Mouse (Mus musculus) embryonic facial prominence, embryonic 12.5 days (tissue): ENCODE measurements at regions not wholly inside any gene's neighbourhood (a gene's known extent, or its start where the extent isn't known, plus 50 kb on each side); places are given as distances from the start of the nearest gene placed in this dataset.

Source experiments
- ATAC-seq: fragments of 200-750 bp; cut with Nextera tagmentation; 2 replicates; pipeline ENCODE4 v1.8.0; 2017; ENCODE audit not compliant: insufficient number of reproducible peaks, insufficient read depth, low FRiP score, low TSS enrichment
- H3K27ac ChIP-seq: fragments of 300-500 bp; sonication (generic); 2 replicates; pipeline ENCODE4 v1.5.1; 2016; ENCODE audit warnings: mild to moderate bottlenecking
- H3K27me3 ChIP-seq: fragments of 300-500 bp; sonication (generic); 2 replicates; pipeline ENCODE4 v1.6.1; 2016; ENCODE audit warnings: mild to moderate bottlenecking, moderate library complexity
- H3K36me3 ChIP-seq: fragments of 300-500 bp; sonication (generic); 2 replicates; pipeline ENCODE4 v1.6.1; 2016; ENCODE audit warnings: mild to moderate bottlenecking
- H3K4me1 ChIP-seq: fragments of 300-500 bp; sonication (generic); 2 replicates; pipeline ENCODE4 v1.6.1; 2016
- H3K4me2 ChIP-seq: fragments of 300-500 bp; sonication (generic); replicated peaks from 2 replicates; pipeline ENCODE4 v1.6.1; 2016; ENCODE audit warnings: mild to moderate bottlenecking, moderate library complexity
- H3K4me3 ChIP-seq: fragments of 300-500 bp; sonication (generic); 2 replicates; pipeline ENCODE4 v1.5.1; 2016; ENCODE audit warnings: mild to moderate bottlenecking
- H3K9ac ChIP-seq: fragments of 300-500 bp; sonication (generic); 2 replicates; pipeline ENCODE4 v1.6.1; 2016; ENCODE audit warnings: mild to moderate bottlenecking, moderate library complexity
- H3K9me3 ChIP-seq: fragments of 300-500 bp; sonication (generic); 2 replicates; pipeline ENCODE4 v1.6.1; 2016; ENCODE audit warnings: mild to moderate bottlenecking, moderate library complexity
- whole genome bisulfite sequencing: fragments of 180-500 bp; shearing (Covaris S2); methylation state at CpG from one replicate; pipeline ENCODE4 v1.1.7; 2016; 5-methylcytosine and 5-hydroxymethylcytosine counted together

DNA sequence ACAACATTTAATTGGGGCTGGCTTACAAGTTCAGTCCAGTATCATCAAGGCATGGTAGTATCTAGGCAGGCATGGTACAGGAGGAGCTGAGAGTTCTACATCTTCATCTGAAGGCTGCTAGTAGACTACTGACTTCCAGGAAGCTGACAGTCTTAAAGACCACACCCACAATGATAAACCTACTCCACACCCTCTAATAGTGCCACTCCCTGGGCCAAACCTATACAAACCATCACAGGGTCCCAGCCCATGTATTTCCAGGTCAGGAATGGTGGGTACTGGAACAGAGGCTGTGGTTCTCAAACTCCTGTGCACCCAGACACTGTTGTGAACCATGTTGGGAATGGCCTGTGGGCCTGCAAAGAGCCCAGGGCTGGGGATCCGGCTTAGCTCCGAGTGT, 55.2 kb upstream of the Eif4g2 start:
- Histone ChIP-seq H3K4me2 (no peak overlapping the region), H3K9me3 (no peaks in the 10 kb centered on the region), H3K4me3 (no peak overlapping the region), H3K9ac (no peak overlapping the region), H3K4me1 (no peaks in the 10 kb centered on the region), H3K36me3 (no peaks in the 10 kb centered on the region), H3K27me3 (no peaks in the 10 kb centered on the region), H3K27ac (no peak overlapping the region)
- 93% methylated on average over 2 of the region's 2 CpGs for WGBS
- ATAC-seq: no peak

DNA sequence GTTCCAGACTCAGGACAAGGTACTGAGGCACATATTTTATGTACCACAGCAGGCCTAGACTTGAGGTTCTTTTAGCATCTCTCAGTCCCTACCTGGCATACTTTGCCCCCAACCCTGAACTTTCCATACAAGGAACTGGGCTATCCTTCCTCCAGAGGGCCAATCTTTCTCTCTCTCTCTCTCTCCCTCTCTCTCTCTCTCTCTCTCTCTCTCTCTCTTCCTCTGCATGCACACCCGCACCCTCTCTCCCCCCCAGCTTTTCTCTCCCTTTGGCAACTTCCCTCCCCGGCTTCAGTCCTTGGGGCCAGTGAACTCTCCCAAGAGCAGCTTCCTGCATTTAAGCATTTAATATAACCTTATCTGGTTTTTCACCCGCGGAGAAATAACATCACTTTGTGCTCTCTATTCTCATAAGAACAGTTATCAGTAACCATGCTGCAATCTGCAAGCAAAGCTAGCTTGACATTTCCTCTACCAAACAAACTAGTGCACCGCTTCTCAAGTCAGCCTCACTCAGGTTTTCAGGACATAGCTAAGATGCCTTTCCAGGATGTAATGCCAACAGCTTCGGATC, 53.3 kb upstream of the Eif4g2 start:
- Histone ChIP-seq H3K4me2 (no peak overlapping the region), H3K4me3 (no peak overlapping the region), H3K36me3 (no peaks in the 10 kb centered on the region), H3K4me1 (no peaks in the 10 kb centered on the region), H3K27me3 (no peaks in the 10 kb centered on the region), H3K27ac (no peak overlapping the region), H3K9me3 (no peaks in the 10 kb centered on the region), H3K9ac (no peak overlapping the region)
- ATAC-seq: no peak
- WGBS: 71% methylated on average over 6 of the region's 6 CpGs

DNA sequence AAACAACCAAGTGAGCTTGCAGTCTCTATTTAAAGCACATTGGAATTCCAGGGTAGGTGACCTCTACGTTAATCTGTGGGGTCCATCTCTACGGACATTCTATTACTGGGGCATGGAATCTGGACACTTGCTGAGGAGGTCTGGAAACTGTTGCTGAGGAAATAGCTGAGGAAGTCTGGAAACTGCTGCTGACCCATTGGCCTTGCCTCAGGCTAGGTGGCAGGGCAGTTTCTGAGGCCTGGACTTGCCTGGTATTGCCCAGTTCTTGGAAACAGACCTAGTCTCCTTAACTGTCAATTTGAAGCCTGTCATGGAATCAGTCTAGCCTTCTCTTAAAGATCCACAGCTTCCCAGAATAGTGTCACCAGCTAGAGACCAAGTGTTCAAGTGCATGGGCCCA, 51.7 kb upstream of the Eif4g2 start:
- Histone ChIP-seq H3K27ac (no peak overlapping the region), H3K36me3 (no peaks in the 10 kb centered on the region), H3K4me3 (no peak overlapping the region), H3K9me3 (no peaks in the 10 kb centered on the region), H3K9ac (no peak overlapping the region), H3K4me2 (no peak overlapping the region), H3K27me3 (no peaks in the 10 kb centered on the region), H3K4me1 (no peaks in the 10 kb centered on the region)
- 66% methylated on average over 2 of the region's 2 CpGs for WGBS
- no peak for ATAC-seq
